Mouse (Mus musculus) embryonic facial prominence, embryonic 13.5 days (tissue): ENCODE measurements around the gene Pax2. TPM values are rescaled to one million over a fixed set of nuclear protein-coding genes. Genes with fewer than 3 reads are reported as not detected.

Experiments used
- microRNA-seq: library from miRNA; unstranded; fragments of <30 nt; microRNA quantifications from one replicate; pipeline ENCODE4, GENCODE M21; 2016
- polyA plus RNA-seq: library from polyadenylated mRNA; unstranded; fragments of >200 nt; fragmentation: Nextera tagmentation; extraction: Ambion mirVana; gene quantifications from 2 replicates; pipeline ENCODE4 v1.2.1, GENCODE M21; 2015

The Pax2 gene
- polyA plus RNA-seq, 1 experiment from 2014 or later, result 0.22 TPM

Small RNA genes lying within 50 kb of the gene (microRNA-seq; reads per million reads assigned to microRNA genes)
- gene Mir6405, result not detected

Other genes starting within 250 kb of the Pax2 start
- gene Sec31b, start 210.2 kb upstream of the Pax2 start, polyA plus RNA-seq, result 0.29 and 0.49 TPM in 2 replicates
- gene Gm20538, start 203.2 kb upstream of the Pax2 start, polyA plus RNA-seq, result not detected in 2 replicates
- 485 and 503 TPM in 2 replicates for gene Ndufb8, start 200.6 kb upstream of the Pax2 start, polyA plus RNA-seq
- gene Hif1an, start 193.2 kb upstream of the Pax2 start, polyA plus RNA-seq, result 29.3 and 32.1 TPM in 2 replicates
- 30.2 and 37.0 TPM in 2 replicates for gene Slf2, start 175.1 kb downstream of the Pax2 start, polyA plus RNA-seq
- gene Sema4g, start 233.1 kb downstream of the Pax2 start, polyA plus RNA-seq, result 7.1 and 7.6 TPM in 2 replicates
- gene Twnk, start 249.6 kb downstream of the Pax2 start, polyA plus RNA-seq, result 27.0 and 28.5 TPM in 2 replicates